Mouse (Mus musculus): Measurements from ENCODE around the gene Epb41l3. TPM values are rescaled to one million over a fixed set of nuclear protein-coding genes. Genes with fewer than 3 reads are reported as not detected.

The Epb41l3 gene
- total RNA-seq, 2 experiments from 2014 or later, result 55.1 to 58.5 TPM

Other genes with a start within 250 kb of the Epb41l3 start
- gene Tmem200c, start 249.1 kb upstream of the Epb41l3 start, total RNA-seq (2021), result not detected